Mouse (Mus musculus): ENCODE results near the gene Akap5.

Gene Akap5

DNA sequence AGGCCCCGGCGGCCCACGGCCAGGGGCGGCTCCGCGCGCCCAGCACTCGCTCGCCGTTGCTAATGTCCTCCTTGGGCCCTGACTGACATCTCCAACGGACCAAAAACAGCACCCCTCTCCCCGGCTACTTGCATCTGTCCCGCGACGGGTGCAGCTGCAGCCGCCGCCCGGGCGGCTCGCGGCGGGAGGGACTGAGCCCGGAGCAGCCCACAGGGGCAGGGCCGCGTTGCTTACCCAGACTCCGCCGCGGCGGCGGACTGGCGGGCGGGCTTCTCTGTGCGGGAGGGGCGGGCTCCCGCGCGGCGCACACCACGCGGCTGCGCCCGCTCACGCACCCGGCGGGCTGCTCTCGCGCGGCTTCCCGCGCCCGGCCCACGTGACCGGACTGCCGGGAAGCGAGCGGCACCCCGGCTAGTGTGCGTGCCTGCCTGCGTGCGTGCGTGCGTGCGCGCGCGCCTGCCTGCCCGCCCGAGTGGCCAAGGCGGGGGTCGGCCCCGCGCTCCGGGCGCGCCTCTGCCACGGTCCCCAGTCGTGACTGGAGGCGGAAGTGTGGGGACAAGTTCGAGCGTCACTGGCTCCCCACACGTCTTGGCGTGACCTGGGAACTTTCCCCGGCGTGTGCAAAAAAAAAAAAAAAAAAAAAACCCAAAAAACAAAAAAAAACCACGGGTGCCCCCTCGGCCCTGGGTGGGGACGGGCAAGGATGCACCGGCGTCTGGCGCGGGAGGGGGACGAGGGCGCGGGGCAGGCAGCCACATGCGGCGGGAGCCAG, 44.7 kb downstream of the Akap5 start, which contains the start of gene Zbtb25:
Zbtb25 (minus strand) TSS at position 397 of the 772 bp plus-strand sequence.
- DNase-seq, result peak; percentile 82

DNA sequence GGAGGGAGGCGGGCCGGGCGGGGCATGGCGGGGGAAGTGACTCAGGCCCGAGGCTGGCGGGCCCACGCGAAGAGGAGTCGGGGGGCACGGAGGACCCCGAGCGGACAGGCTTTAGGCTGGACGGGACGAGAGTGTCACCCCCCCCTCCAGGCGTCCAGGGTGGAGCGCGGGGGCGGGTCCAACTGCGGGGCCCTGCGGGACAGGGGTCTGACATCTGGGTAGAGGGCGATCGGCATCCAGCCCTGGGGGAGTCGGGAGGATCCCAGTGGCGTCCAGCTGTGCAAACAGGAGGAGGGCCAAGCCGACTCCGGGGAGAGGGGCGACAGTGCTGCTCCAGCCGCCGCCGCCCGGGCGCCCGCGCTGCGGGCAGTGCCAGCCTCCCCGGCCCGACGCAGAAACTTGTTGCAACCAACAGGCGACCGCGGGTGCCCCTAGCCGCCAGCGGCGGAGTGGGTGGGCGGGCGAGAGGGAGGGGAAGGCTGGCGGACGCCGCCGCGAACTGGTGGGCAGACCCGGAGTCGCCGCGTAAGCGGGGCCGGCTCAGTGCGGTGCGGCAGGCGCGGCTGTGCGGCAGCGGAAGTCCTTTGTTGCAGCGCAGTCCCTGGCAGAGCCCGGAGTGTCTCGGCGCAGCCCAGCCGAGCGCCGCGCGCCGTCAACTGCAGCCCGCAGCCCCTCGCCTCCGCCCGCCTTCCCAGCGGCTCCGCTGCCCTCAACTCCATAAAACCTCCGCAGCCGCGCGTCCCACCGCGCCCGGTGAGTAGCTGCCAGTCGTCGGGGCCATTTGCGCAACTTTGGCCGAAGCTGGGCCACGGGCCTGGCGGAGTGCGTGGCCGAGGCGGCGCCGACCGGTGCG, 45.5 kb downstream of the Akap5 start, which contains the start of gene Zbtb1:
Zbtb1 (plus strand) TSS at position 289 of the 853 bp plus-strand sequence.
- peak; percentile 86 for DNase-seq

DNA sequence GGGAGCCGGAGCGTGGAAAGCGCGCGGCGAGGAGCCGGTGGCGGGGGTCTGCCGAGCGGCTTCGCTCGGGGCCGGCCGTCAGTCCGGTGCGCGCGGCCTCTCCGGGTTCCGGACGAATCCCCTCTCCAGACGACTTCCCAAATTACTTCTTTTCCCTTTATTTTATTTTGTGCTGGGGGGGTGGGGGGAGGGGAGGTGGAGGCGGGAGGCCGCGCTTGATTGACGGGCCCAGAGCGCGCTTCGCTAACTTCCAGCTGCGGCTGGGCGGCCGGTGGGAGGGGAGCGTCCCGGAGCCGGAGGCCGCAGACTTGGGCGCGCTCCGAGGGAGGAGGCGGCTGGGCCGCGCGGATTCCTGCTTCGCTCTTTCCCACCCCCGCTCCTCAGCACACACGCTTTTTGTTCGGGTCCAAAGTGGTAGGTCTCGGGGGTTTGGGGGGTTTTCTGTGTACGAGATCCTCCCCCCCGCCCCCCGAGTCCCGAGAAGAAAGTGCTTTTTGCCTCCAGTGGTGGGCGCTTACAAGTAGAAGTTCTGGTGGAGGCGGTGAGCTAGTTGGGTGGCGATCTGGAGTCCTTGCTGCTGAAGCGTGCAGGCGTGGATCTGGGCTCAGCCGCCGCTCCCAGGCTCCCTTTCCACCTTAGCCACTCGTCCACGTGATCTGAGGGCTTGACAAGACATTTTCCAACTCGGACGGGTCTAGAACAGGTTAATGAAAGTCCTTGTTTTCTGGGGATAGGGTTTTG, 46.3 kb downstream of the Akap5 start:
- DNase-seq, result peak; percentile 86

- no peak for DNase-seq
Observed at GRCm38 (mm10) chr12:76372046-76372445, 47.4 kb downstream of the Akap5 start.

DNA sequence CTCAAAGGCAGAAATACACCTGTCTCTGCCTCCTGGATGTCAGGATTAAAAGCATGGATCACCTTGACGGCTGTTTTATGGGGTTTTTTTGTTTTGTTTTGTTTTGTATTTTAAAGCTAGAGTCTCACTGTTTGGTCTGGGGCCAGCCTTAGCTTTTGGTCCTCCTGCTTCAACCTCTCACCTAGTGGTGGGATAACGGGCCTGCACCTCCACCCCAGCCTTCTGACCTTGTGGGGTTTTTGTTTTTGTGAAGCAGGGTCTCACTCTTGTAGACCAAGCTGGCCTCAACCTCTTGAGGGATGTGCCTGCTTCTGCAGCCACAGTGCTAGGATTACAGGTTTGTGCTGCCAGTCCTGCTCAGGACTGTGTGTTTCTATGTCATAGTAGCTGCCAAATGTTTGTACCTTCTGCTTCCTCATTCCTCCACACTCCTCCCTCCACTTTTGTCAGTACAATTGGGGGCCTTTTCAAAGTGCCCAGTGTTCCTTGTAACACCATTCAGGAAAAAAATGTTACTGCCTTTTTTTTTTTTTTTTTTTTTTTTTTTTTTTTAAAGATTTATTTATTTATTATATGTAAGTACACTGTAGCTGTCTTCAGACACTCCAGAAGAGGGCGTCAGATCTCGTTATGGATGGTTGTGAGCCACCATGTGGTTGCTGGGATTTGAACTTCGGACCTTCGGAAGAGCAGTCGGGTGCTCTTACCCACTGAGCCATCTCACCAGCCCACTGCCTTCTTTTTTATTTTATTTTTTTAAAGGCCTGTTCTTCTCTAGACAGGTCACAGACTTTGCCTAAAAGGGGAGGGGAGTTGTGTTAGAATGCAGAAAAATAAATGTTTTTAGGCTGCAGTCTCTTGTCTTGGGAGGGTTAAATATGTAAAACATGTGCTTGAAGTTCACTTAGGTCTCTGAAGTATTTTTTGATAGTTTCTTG, 48.5 kb downstream of the Akap5 start:
- DNase-seq, result peak; percentile 75

GRCm38 (mm10) chr12:76373991-76374390, 49.3 kb downstream of the Akap5 start:
- DNase-seq, result no peak

DNA sequence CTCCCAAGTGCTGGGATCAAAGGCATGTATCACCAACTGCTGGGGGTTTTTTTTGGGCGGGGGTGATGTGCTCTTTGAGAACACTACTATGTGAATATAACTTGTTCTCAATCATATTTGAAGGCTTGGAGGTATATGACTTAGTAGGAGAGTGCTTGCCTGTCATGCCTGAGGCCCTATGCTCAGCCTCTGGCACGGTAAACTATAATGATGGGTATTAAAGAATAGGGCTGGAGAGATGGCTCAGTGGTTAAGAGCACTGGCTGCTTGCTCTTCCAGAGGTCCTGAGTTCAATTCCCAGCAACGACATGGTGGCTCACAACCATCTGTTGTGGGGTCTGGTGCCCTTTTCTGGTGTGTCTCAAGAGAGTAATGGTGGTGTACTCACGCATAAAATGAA, 50.2 kb downstream of the Akap5 start:
- DNase-seq, result no peak

GRCm38 (mm10) chr12:76375506-76375905, 50.8 kb downstream of the Akap5 start:
- no peak for DNase-seq

GRCm38 (mm10) chr12:76376649-76377048, 52.0 kb downstream of the Akap5 start:
- peak; percentile 61 for DNase-seq

DNA sequence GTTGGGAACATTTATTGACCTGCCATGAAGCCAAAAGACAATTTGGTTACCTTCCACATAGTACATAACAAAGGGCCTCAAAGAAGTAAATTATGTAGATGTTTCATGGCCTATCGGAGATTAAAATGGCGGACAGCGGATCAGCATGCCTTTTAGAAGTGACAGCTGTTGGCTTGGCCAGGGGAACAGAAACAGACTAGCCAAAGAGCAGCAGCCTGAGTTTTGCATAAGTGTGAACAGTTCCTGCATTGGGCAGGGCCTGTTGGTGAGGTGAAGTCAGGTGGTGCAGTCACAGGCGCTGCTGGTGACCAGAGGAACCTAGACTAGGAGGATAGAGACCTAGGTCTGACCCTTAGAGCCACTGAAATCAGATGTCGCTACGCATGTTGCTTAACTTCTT, 52.4 kb downstream of the Akap5 start:
- no peak for DNase-seq

GRCm38 (mm10) chr12:76377726-76378125, 53.0 kb downstream of the Akap5 start:
- no peak for DNase-seq

DNA sequence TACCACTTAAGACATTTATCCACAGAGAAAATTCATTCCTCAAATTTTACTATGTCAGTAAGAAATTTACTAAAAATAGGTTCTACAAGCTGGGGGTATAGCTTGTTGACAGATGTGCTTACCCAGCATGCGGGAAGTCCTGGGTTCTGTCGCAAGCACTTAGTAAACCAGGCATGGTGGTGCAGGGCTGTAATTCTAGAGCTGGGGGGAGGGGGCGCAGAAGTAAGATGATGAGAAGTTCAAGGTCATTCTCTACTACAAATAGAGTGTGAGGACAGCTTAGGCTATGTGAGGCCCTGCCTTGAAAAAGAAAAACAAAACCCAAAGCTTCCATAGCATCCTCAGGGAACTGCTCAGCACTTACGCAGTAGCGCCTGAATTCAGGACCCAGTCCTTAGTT, 53.9 kb downstream of the Akap5 start:
- DNase-seq, result no peak

GRCm38 (mm10) chr12:76380151-76380550, 55.5 kb downstream of the Akap5 start:
- DNase-seq, result no peak
